Mouse (Mus musculus) granulocyte monocyte progenitor cell, adult 5-6 weeks (primary cell): Measurements from ENCODE around the gene Arcn1. TPM values are rescaled to one million over a fixed set of nuclear protein-coding genes. Genes with fewer than 3 reads are reported as not detected.
A peak's percentile ranks its signal among the peaks of the same experiment; 100 is the strongest.
"Not testable (repeated sequence)": the region's sequence is repeated elsewhere in the genome, so short reads cannot be mapped to it uniquely, and the experiment has no call there.

Experiments
- ATAC-seq: replicated peaks from 2 replicates; pipeline ENCODE4 v1.8.0; 2016; ENCODE audit warnings: mild to moderate bottlenecking, moderate TSS enrichment, inconsistent platforms; ENCODE audit not compliant: poor library complexity, severe bottlenecking
- total RNA-seq, 2 experiments: library from RNA; stranded (forward) in 1 of 2; stranded (reverse) in 1 of 2; fragments of 200-712, 200-1000 nt in 1 of 2; fragments of >200 nt in 1 of 2; fragmentation: Nextera tagmentation in 1 of 2; gene quantifications; 2 replicates each; pipeline ENCODE4 v1.2.3; 2014 to 2017

Gene Arcn1
- 133 and 158 TPM in 2 replicates for total RNA-seq (2014; fragmentation: Nextera tagmentation)
- 201 and 229 TPM in 2 replicates for total RNA-seq (2017)

- ATAC-seq, result peak; percentile 92
Observed at GRCm38 (mm10) chr9:44767101-44768028, at the start of gene Arcn1, which contains the start of gene Ift46. Gene Arcn1, minus strand, starts transcription at chr9:44767845. Gene Ift46, plus strand, starts transcription at chr9:44767908.

DNA sequence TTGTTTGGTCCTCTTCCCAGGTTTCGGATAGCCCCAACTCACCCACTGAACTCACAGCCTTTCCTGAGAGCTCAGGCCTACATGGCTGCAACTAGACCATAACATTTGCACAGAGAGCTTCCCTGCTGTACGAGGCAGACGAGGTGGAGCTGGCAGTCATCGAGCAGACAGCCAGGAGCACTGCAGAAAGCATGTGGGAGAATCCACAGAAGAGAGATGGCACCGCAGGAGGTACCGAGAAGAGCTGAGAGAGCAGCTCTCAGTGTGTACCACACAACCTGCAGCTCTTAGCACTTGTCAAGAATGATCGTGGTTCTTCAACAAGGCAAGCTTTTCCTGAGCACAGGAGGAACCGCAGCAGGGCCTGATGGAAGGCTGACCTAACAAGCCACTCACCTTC, 46.5 kb upstream of the Arcn1 start:
- no peak for ATAC-seq

DNA sequence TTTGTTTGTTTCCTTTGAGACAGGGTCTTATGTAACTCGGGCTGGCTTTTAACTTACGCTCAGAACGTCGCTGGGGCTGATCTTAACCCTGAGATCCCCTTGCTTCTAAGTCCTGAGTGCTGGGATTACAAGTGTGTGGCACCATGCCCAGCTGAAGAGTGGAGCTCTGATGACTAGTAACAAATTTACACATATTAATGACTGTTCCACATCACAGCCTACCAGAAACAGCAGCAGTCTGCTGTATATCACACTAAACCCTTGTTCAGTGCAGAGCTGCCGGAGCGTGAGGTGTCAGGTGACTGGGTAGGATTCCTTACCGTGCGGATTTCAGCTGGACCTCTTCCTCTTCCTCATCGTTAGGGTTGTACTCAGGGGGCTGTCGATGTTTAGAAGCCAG, 42.7 kb upstream of the Arcn1 start:
- no peak for ATAC-seq

GRCm38 (mm10) chr9:44807778-44808177, 40.1 kb upstream of the Arcn1 start:
- no peak for ATAC-seq

- ATAC-seq, result no peak
Observed at GRCm38 (mm10) chr9:44807141-44807540, 39.5 kb upstream of the Arcn1 start.

- ATAC-seq, result no peak
Observed at GRCm38 (mm10) chr9:44805536-44805935, 37.9 kb upstream of the Arcn1 start.

DNA sequence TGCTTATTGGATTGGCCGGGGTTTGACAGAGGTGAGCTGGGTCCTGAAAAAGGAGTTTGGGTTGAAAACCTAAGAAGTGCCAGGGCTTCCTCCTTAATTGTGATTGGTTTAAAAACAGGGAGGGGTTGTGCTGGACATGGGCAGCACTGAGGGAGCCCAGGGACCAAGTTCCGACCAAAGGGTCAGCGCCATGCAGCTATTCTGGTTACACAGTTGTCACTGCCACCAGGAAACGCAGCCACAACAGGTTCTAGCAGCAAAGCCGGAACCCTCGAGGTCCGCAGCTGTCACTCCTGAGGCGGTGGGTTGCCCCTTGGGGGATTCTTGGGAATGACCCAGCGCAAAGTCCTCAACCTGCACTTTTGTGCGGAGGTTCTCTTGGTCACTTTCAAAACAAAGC, 37.0 kb upstream of the Arcn1 start:
- ATAC-seq, result no peak

DNA sequence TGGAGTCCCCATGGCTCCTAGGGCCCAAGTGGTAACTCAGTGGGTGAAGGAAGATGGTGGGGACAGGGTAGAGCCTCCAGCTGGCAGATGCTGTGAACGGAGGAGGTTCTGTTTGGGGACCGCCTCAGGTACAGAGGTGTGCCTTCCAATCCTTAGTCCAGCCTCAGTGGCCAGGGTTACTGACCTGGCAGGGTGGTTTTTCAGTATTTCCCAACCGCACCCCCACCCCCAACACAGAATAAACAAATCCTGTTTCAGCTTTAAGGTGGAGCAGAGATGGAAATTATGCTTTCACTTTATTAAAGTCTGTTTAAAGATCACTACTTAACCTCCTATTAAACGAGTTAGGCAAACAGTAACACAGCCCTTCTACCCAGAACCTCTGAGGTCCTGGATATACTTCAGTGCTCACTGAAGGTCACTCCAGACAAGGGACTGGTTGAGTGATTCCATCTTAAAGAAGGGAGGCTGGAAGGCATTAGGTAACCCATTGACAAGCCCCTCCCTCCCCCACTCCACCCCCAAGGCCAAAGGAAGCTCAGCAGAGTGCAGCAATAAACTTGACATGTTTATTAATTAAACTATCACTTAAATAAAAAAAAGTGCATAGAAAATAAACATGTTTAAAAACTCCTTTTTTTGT, 35.3 kb upstream of the Arcn1 start, which contains the start of gene Ttc36:
Gene Ttc36 (minus strand): TSS at position 265 of the 643 bp plus-strand sequence.
- ATAC-seq, result no peak

- ATAC-seq, result no peak
Observed at GRCm38 (mm10) chr9:44801669-44802068, 34.0 kb upstream of the Arcn1 start.

DNA sequence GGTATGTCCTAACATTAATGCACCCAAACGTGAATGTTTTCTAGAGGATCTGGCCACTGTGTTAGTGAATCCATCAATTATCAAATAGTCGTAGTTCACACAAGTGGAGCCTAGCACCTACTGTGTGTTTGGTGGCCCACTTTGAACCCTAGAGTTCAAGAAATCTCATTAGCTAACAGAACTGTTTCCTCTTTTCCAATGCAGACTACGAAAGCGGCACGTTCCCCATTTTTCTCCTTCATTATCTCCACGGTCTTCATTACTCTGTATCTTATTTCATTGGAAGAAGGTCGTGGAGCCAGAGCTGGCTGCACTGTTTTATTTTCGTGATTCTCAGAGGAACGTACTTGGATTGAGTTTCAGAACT, 32.3 kb upstream of the Arcn1 start:
- ATAC-seq, result peak; percentile 20

DNA sequence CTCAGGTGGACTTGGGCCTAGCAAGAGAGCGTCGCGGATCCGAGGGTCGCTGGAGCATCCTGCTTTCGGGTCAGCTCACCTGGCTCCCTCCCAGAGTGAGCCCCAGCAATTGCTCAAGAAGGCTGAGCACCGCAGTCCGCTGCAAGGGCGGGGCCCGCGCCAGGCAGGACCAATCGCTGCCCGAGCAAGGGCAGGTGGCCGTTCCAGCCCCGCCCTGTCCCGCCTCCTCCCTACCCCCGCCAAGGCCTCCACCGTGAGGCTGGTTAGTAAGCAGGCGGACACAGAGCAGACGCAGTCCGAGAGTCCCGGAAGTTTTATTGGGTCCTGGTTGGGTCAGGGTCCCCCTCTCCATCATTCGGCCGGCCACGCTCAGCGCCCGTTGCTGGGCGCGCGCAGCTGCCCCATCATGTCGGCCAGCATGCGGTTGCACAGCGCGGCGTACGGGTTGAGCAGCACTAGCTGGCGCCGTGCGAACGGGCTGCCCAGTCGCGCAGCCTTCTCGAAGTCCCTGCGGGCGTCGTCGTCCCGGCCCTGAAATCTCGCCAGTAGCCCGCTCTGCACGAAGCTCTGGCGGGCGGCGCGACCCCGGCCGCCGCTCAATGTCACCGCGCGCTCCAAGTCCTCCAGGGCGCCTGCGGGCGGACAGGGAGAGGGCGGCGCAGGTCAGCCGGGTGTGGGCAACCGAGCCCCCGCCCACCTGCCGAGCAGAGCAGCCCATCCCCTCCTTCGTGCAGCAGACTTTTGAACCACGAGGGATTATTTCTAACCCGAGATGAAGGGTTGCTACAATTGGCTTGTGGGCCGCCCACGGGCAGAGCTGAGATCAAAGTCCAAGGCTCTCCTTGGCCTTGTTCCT, 31.7 kb upstream of the Arcn1 start, which contains the start of gene Tmem25:
Gene Tmem25 (minus strand): TSS at position 206 of the 856 bp plus-strand sequence.
- ATAC-seq, result peak; percentile 77

DNA sequence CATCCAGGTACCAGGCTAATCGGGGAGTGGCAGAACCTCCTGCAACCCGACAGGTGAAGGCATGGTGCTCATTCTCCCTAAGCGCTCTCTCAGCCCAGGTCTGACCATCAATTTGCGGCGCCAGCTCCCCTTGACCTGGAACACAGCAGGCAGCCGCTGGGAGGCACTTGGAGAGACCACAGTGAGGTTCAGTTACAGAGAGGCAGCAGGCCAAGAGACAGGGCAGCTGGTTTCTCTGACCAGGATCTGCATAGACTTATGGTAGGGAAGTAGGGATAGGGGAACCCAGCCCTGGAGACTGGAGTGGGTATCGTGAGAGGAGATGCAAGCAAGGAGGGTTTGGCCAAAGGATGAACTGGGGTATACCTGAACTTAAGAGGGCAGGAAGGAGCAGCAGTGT, 30.7 kb upstream of the Arcn1 start:
- ATAC-seq, result no peak

GRCm38 (mm10) chr9:44792842-44793241, 25.2 kb upstream of the Arcn1 start:
- ATAC-seq, result no peak

DNA sequence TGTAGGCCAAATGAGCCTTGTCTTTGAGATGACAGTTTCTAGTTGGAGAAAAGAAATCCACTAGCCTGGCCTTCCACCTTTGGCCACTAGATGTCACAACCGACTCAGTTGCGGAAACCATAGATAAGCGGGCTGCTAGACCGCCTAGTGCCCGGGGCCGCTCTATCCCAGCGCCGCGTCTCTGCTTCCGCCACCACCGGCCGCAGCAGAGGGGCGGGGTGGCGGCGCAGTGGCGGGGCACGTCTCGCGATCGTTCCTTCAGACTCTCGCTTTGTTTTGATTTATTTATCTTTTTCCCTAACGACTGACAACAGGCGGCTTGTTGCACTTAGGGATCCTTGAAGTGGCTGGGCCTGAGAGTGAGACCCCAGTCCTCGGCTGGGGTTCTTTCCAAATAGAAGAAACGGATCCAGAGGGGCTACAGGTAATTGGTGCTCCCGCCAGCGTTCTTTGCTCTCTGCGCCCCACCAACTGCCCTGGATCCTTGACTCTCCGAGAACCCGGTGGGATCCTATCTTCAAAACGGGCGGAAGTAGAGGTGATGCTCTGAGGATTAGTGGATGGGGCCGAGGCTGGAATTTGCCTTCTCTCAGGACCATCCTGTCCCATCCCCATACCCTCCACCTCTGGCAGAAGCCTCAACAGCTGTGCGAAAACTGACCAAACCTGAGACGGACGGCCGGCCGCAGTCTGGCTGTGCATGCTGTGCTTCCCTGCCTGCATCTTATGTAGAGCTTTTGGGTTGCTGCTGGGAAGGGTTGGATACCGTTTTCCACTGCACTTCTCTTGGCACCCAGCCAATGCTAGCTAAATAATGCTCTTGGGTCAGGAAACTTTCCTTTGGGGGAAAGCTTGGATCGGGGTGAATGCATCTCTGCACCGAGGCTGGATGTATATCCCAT, 5.4 kb upstream of the Arcn1 start:
- peak; percentile 99 for ATAC-seq

GRCm38 (mm10) chr9:44772392-44772749, 4.7 kb upstream of the Arcn1 start:
- no peak for ATAC-seq

DNA sequence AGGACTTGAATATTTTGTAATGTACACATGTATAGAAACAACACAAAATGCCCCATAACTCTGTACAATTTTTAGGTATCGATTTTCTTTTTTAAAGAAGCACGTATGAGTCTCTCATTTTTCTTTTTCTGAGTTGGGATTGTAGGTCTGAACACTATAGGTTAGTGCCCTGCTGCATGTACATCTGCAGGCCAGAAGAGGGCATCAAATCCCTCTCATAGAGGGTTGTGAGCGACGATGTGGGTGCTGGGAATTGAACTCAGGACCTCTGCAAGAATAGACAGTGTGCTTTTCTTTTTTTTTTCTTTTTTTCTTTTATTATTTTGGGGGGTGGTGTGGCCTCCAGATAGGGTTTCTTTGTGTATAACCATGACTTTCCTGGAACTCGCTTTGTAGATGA, 3.7 kb upstream of the Arcn1 start:
- no peak for ATAC-seq

GRCm38 (mm10) chr9:44768029-44768394, 367 bp upstream of the Arcn1 start:
- not testable (repeated sequence) for ATAC-seq

DNA sequence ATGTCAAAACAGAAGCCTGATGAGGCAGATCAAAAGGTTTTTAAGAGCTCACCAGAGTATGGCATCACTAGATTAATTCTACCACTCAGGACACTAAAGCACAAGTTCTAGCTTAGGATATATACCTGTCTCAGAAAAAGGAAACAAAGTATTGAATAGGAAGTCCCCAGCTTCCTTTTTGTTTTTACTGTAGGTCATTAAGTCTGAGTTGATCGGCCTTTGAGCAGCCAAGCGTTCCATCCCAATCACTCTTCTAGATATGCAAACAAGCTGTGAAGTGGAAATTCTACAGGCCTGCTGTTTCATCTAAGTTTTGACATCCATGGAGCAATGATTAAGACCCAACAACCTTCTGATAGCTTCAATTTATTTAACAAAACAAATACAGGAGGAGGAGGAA, 6.8 kb downstream of the Arcn1 start:
- no peak for ATAC-seq

DNA sequence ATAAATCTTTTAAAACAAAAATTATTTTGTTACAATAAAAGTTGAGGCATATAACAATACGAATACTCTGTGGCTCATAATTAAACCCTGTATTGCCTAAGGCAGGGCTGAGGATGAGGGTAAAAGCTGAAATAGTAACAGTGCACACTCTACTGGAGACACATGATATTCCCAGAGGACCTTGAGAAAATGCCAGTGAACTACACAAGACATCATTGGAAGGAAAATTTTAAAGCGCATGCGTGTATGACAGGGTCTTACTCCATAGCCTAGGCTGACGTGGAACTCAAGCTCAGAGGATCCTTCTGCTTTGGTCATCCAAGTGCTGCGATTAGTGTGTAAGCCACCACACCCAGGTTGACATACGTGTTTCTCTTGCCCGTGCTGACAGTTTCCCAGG, 19.2 kb downstream of the Arcn1 start:
- ATAC-seq, result no peak

- ATAC-seq, result no peak
Observed at GRCm38 (mm10) chr9:44747341-44747740, 20.3 kb downstream of the Arcn1 start.
